Mouse (Mus musculus): Measurements from ENCODE around the gene Sowahb. TPM values are rescaled to one million over a fixed set of nuclear protein-coding genes. Genes with fewer than 3 reads are reported as not detected.

The Sowahb gene
- polyA plus RNA-seq, 1 experiment from 2014 or later: 2.0 TPM

GRCm38 (mm10) chr5:92997428-92998120, 47.2 kb downstream of the Sowahb start:
- Histone ChIP-seq H3K9ac (ENCODE audit: low read length) (peak overlapping the region; percentile 32), H3K27me3 (ENCODE audit: control insufficient read depth, insufficient read depth, low read length) (no peaks in the 10 kb centered on the region), H3K9me3 (replicated peaks; ENCODE audit: control insufficient read depth, low read length) (no peaks in the 10 kb centered on the region), H3K36me3 (ENCODE audit: control insufficient read depth, insufficient read depth, low read length) (no peaks in the 10 kb centered on the region), H3K4me2 (ENCODE audit: low read depth, low read length) (peak overlapping the region; percentile 19; the same call in 1 of the 2 replicates), H3K4me3 (replicated peaks; ENCODE audit: low read length) (no peak overlapping the region; the same call in 1 of the 2 replicates), H3K4me1 (ENCODE audit: control insufficient read depth, insufficient read depth, low read length) (peaks cover 38% of the 10 kb centered on the region), H3K27ac (ENCODE audit: low read length) (peak overlapping the region; percentile 97)
- peak; percentile 88 for ATAC-seq (ENCODE audit: insufficient read depth, low FRiP score)
- 27% methylated on average over 5 of the region's 5 CpGs for WGBS

- H3K27me3 ChIP-seq (ENCODE audit: control insufficient read depth, insufficient read depth, low read length): no peaks in the 10 kb centered on the region
- H3K9ac ChIP-seq (ENCODE audit: low read length): no peak overlapping the region
- no peak overlapping the region for H3K4me2 ChIP-seq (ENCODE audit: low read depth, low read length)
- H3K36me3 ChIP-seq (ENCODE audit: control insufficient read depth, insufficient read depth, low read length): no peaks in the 10 kb centered on the region
- no peaks in the 10 kb centered on the region for H3K9me3 ChIP-seq (replicated peaks; ENCODE audit: control insufficient read depth, low read length)
- no peak overlapping the region for H3K4me3 ChIP-seq (replicated peaks; ENCODE audit: low read length)
- H3K4me1 ChIP-seq (ENCODE audit: control insufficient read depth, insufficient read depth, low read length): peaks cover 21% of the 10 kb centered on the region
- H3K27ac ChIP-seq (ENCODE audit: low read length): no peak overlapping the region
- WGBS: 78% methylated on average over 2 of the region's 2 CpGs
- ATAC-seq (ENCODE audit: insufficient read depth, low FRiP score): no peak
Measured at GRCm38 (mm10) chr5:92994861-92995260, 50.0 kb downstream of the Sowahb start.

- no peak overlapping the region for H3K4me2 ChIP-seq (ENCODE audit: low read depth, low read length)
- H3K36me3 ChIP-seq (ENCODE audit: control insufficient read depth, insufficient read depth, low read length): no peaks in the 10 kb centered on the region
- ATAC-seq (ENCODE audit: insufficient read depth, low FRiP score): no peak
- H3K4me3 ChIP-seq (replicated peaks; ENCODE audit: low read length): no peak overlapping the region
- H3K4me1 ChIP-seq (ENCODE audit: control insufficient read depth, insufficient read depth, low read length): peaks cover 18% of the 10 kb centered on the region
- H3K9me3 ChIP-seq (replicated peaks; ENCODE audit: control insufficient read depth, low read length): no peaks in the 10 kb centered on the region
- H3K9ac ChIP-seq (ENCODE audit: low read length): no peak overlapping the region
- 84% methylated on average over 6 of the region's 6 CpGs for WGBS
- H3K27ac ChIP-seq (ENCODE audit: low read length): no peak overlapping the region
- H3K27me3 ChIP-seq (ENCODE audit: control insufficient read depth, insufficient read depth, low read length): no peaks in the 10 kb centered on the region
Measured at GRCm38 (mm10) chr5:92994309-92994708, 50.5 kb downstream of the Sowahb start.

GRCm38 (mm10) chr5:92992106-92992505, 52.7 kb downstream of the Sowahb start:
- H3K4me1 ChIP-seq (ENCODE audit: control insufficient read depth, insufficient read depth, low read length): peaks cover 13% of the 10 kb centered on the region
- no peak overlapping the region for H3K4me3 ChIP-seq (replicated peaks; ENCODE audit: low read length)
- WGBS: 46% methylated on average over 3 of the region's 3 CpGs
- no peaks in the 10 kb centered on the region for H3K36me3 ChIP-seq (ENCODE audit: control insufficient read depth, insufficient read depth, low read length)
- H3K27me3 ChIP-seq (ENCODE audit: control insufficient read depth, insufficient read depth, low read length): no peaks in the 10 kb centered on the region
- H3K4me2 ChIP-seq (ENCODE audit: low read depth, low read length): no peak overlapping the region
- no peaks in the 10 kb centered on the region for H3K9me3 ChIP-seq (replicated peaks; ENCODE audit: control insufficient read depth, low read length)
- no peak overlapping the region for H3K9ac ChIP-seq (ENCODE audit: low read length)
- 0 out of 2 replicates have a peak overlapping the region, but pooled peaks have one; percentile 46 for H3K27ac ChIP-seq (ENCODE audit: low read length)
- peak; percentile 8; the same call in 1 of the 2 replicates for ATAC-seq (ENCODE audit: insufficient read depth, low FRiP score)

Other genes starting within 250 kb of the Sowahb start
- gene Sept11, start 48.4 kb upstream of the Sowahb start, polyA plus RNA-seq (2015; fragmentation: Nextera tagmentation; extraction: Ambion mirVana): 134 and 146 TPM in 2 replicates
- gene Ccni, start 161.5 kb upstream of the Sowahb start, polyA plus RNA-seq (2015; fragmentation: Nextera tagmentation; extraction: Ambion mirVana): 56.9 and 63.8 TPM in 2 replicates
- gene 2010109A12Rik, start 161.5 kb upstream of the Sowahb start, polyA plus RNA-seq (2015; fragmentation: Nextera tagmentation; extraction: Ambion mirVana): 1.2 and 1.6 TPM in 2 replicates
- 32.3 and 32.5 TPM in 2 replicates for gene Ccng2, start 222.2 kb upstream of the Sowahb start, polyA plus RNA-seq (2015; fragmentation: Nextera tagmentation; extraction: Ambion mirVana)

All from stomach, embryonic 16.5 days (tissue).